Comparison of ENCODE assay signal across 15 mouse cellular contexts in genomic region chr13:25077262-25077661, GRCm38 (mm10). TPM values are rescaled to one million over a fixed set of nuclear protein-coding genes. Genes with fewer than 3 reads are reported as not detected.
DNase-seq lines count a peak whose midpoint lies in the region; ATAC-seq and TF ChIP-seq lines count a peak whose summit lies in the region.
"Had no signal": no experiment of that assay in that cellular context is flagged by ENCODE, and none has a peak within 500 bp of the region (broad histone marks: within the 10 kb centered on the region; RNA-seq: fewer than 3 reads in every experiment).

No protein-coding gene starts in this region.

- no peak overlapping the region for H3K4me2 ChIP-seq in embryonic facial prominence, embryonic 11.5 days (ENCODE audit: low read depth, low read length)
- 0 out of 2 replicates have a peak overlapping the region, but pooled peaks have one; percentile 28 for H3K4me2 ChIP-seq in kidney, postnatal 0 days (ENCODE audit: low read length)
- no peak overlapping the region for H3K4me2 ChIP-seq in hindbrain, embryonic 14.5 days (replicated peaks)
- no peak overlapping the region for H3K4me2 ChIP-seq in neural tube, embryonic 11.5 days (ENCODE audit: low read depth)
- H3K4me2 ChIP-seq: embryonic facial prominence, embryonic 15.5 days; heart, embryonic 15.5 days; lung, embryonic 14.5 days had no signal

- no peaks in the 10 kb centered on the region for H3K9me3 ChIP-seq in embryonic facial prominence, embryonic 11.5 days (replicated peaks; ENCODE audit: control insufficient read depth, low read length)
- no peaks in the 10 kb centered on the region for H3K9me3 ChIP-seq in embryonic facial prominence, embryonic 10.5 days
- no peaks in the 10 kb centered on the region for H3K9me3 ChIP-seq in kidney, postnatal 0 days (replicated peaks; ENCODE audit: low read length)
- H3K9me3 ChIP-seq in hindbrain, embryonic 14.5 days (ENCODE audit: control insufficient read depth, low read length) = no peaks in the 10 kb centered on the region
- H3K9me3 ChIP-seq in neural tube, embryonic 11.5 days (ENCODE audit: control insufficient read depth, low read length) = no peaks in the 10 kb centered on the region
- H3K9me3 ChIP-seq: embryonic facial prominence, embryonic 15.5 days; heart, embryonic 15.5 days had no signal

- no peak for ATAC-seq in embryonic facial prominence, embryonic 11.5 days (replicated peaks; ENCODE audit: insufficient number of reproducible peaks, low FRiP score, low TSS enrichment, low read depth)
- peak; percentile 45 for ATAC-seq in kidney, postnatal 0 days (replicated peaks; ENCODE audit: low FRiP score, low read depth)
- no peak for ATAC-seq in hindbrain, embryonic 14.5 days (ENCODE audit: low FRiP score)
- no peak for ATAC-seq in neural tube, embryonic 11.5 days (ENCODE audit: insufficient read depth, low FRiP score, low TSS enrichment)

- peak; percentile 15 for DNase-seq in embryonic facial prominence, embryonic 11.5 days (ENCODE audit: low spot score)
- no peak for DNase-seq in embryonic facial prominence, embryonic 10.5 days (ENCODE audit: low spot score)
- peak; percentile 81 for DNase-seq in kidney, postnatal 0 days (ENCODE audit: low spot score)
- DNase-seq in kidney, postnatal 10 days = no peak
- peak; percentile 46 for DNase-seq in hindbrain, embryonic 14.5 days (ENCODE audit: low spot score)
- DNase-seq in neural tube, embryonic 11.5 days (ENCODE audit: low spot score) = peak; percentile 34
- no peak for DNase-seq in left cerebral cortex, adult 9 months (ENCODE audit: low spot score in 2 of 2)
- DNase-seq in thymus, postnatal 36 days = no peak
- DNase-seq: cerebellum, adult 9-10 months; gastrocnemius, postnatal 36 days; liver; lung, embryonic 14.5 days; thymus, adult 2 months had no signal

- no peak overlapping the region for H3K9ac ChIP-seq in embryonic facial prominence, embryonic 11.5 days (replicated peaks; ENCODE audit: low read length)
- no peak overlapping the region for H3K9ac ChIP-seq in kidney, postnatal 0 days (ENCODE audit: low read depth, low read length)
- no peak overlapping the region for H3K9ac ChIP-seq in hindbrain, embryonic 14.5 days
- no peak overlapping the region for H3K9ac ChIP-seq in neural tube, embryonic 11.5 days (ENCODE audit: low read length)
- H3K9ac ChIP-seq: embryonic facial prominence, embryonic 15.5 days; heart, embryonic 15.5 days; lung, embryonic 14.5 days had no signal

- no peak overlapping the region for H3K4me3 ChIP-seq in embryonic facial prominence, embryonic 11.5 days (ENCODE audit: low read depth, low read length)
- H3K4me3 ChIP-seq in embryonic facial prominence, embryonic 10.5 days = no peak overlapping the region
- no peak overlapping the region for H3K4me3 ChIP-seq in kidney, postnatal 0 days (replicated peaks; ENCODE audit: low read depth, low read length)
- H3K4me3 ChIP-seq in hindbrain, embryonic 14.5 days (replicated peaks; ENCODE audit: low read length) = no peak overlapping the region
- no peak overlapping the region for H3K4me3 ChIP-seq in neural tube, embryonic 11.5 days (ENCODE audit: low read depth, low read length)
- H3K4me3 ChIP-seq: embryonic facial prominence, embryonic 15.5 days; heart, embryonic 15.5 days had no signal

- H3K4me1 ChIP-seq in embryonic facial prominence, embryonic 11.5 days (ENCODE audit: control insufficient read depth, insufficient read depth, low read length) = no peaks in the 10 kb centered on the region
- peaks cover 8% of the 10 kb centered on the region for H3K4me1 ChIP-seq in embryonic facial prominence, embryonic 10.5 days
- peaks cover 17% of the 10 kb centered on the region for H3K4me1 ChIP-seq in kidney, postnatal 0 days (replicated peaks; ENCODE audit: insufficient read depth, low read length)
- H3K4me1 ChIP-seq in hindbrain, embryonic 14.5 days (replicated peaks; ENCODE audit: control insufficient read depth, insufficient read depth, low read length) = no peaks in the 10 kb centered on the region
- peaks cover 6% of the 10 kb centered on the region for H3K4me1 ChIP-seq in neural tube, embryonic 11.5 days (ENCODE audit: control insufficient read depth, insufficient read depth, low read length)
- H3K4me1 ChIP-seq: embryonic facial prominence, embryonic 15.5 days; heart, embryonic 15.5 days had no signal

- no peak for TF ChIP-seq CTCF in kidney, postnatal 0 days (IDR thresholded peaks at IDR 0.05; ENCODE audit: low read depth)

- H3K27me3 ChIP-seq in embryonic facial prominence, embryonic 11.5 days (ENCODE audit: control insufficient read depth, insufficient read depth, low read length) = no peaks in the 10 kb centered on the region
- peaks cover 24% of the 10 kb centered on the region for H3K27me3 ChIP-seq in embryonic facial prominence, embryonic 10.5 days (replicated peaks; ENCODE audit: low read depth, poor library complexity, severe bottlenecking)
- H3K27me3 ChIP-seq in kidney, postnatal 0 days (ENCODE audit: insufficient read depth, low read length) = no peaks in the 10 kb centered on the region
- no peaks in the 10 kb centered on the region for H3K27me3 ChIP-seq in hindbrain, embryonic 14.5 days (ENCODE audit: control insufficient read depth, insufficient read depth, low read length)
- H3K27me3 ChIP-seq in neural tube, embryonic 11.5 days (ENCODE audit: control insufficient read depth, insufficient read depth, low read length) = no peaks in the 10 kb centered on the region
- H3K27me3 ChIP-seq: embryonic facial prominence, embryonic 15.5 days; heart, embryonic 15.5 days had no signal

- H3K27ac ChIP-seq in embryonic facial prominence, embryonic 11.5 days (replicated peaks; ENCODE audit: low read depth, low read length) = no peak overlapping the region
- H3K27ac ChIP-seq in embryonic facial prominence, embryonic 10.5 days (replicated peaks) = no peak overlapping the region
- peak overlapping the region; percentile 19; the same call in 1 of the 2 replicates for H3K27ac ChIP-seq in kidney, postnatal 0 days
- H3K27ac ChIP-seq in hindbrain, embryonic 14.5 days = no peak overlapping the region
- H3K27ac ChIP-seq in neural tube, embryonic 11.5 days (ENCODE audit: low read depth, low read length) = no peak overlapping the region
- H3K27ac ChIP-seq: embryonic facial prominence, embryonic 15.5 days; heart, embryonic 15.5 days had no signal

- no peaks in the 10 kb centered on the region for H3K36me3 ChIP-seq in embryonic facial prominence, embryonic 11.5 days (replicated peaks; ENCODE audit: control insufficient read depth, insufficient read depth, low read depth, low read length)
- H3K36me3 ChIP-seq in embryonic facial prominence, embryonic 10.5 days (replicated peaks) = no peaks in the 10 kb centered on the region
- no peaks in the 10 kb centered on the region for H3K36me3 ChIP-seq in kidney, postnatal 0 days (ENCODE audit: insufficient read depth, low read length)
- H3K36me3 ChIP-seq in hindbrain, embryonic 14.5 days (replicated peaks; ENCODE audit: control insufficient read depth, insufficient read depth) = no peaks in the 10 kb centered on the region
- H3K36me3 ChIP-seq in neural tube, embryonic 11.5 days (ENCODE audit: control insufficient read depth, insufficient read depth, low read length) = no peaks in the 10 kb centered on the region
- H3K36me3 ChIP-seq: embryonic facial prominence, embryonic 15.5 days; heart, embryonic 15.5 days had no signal

- 35% methylated on average over 7 of the region's 7 CpGs for WGBS in embryonic facial prominence, embryonic 11.5 days
- WGBS in embryonic facial prominence, embryonic 10.5 days = 33% methylated on average over 7 of the region's 7 CpGs
- 3% methylated on average over 7 of the region's 7 CpGs for WGBS in kidney, postnatal 0 days
- 15% methylated on average over 7 of the region's 7 CpGs for WGBS in hindbrain, embryonic 14.5 days
- under 1% methylated on average over 7 of the region's 7 CpGs for WGBS in neural tube, embryonic 11.5 days

RNA-seq across cellular contexts. Expression of gene Dcdc2a, which starts 21.5 kb away (rescaled TPM):
- 1.7 and 1.9 TPM in 2 replicates for polyA plus RNA-seq in embryonic facial prominence, embryonic 11.5 days (2014; fragmentation: Nextera tagmentation; extraction: Ambion mirVana)
- polyA plus RNA-seq in embryonic facial prominence, embryonic 10.5 days (2016; fragmentation: Nextera tagmentation; extraction: Ambion mirVana) = 2.4 and 3.5 TPM in 2 replicates
- polyA plus RNA-seq in kidney, postnatal 0 days (2015; fragmentation: Nextera tagmentation; extraction: Ambion mirVana) = 73.7 and 88.5 TPM in 2 replicates
- polyA plus RNA-seq in hindbrain, embryonic 14.5 days (2014; fragmentation: Nextera tagmentation; extraction: Ambion mirVana) = 3.9 TPM in 2 replicates
- 3.4 and 4.4 TPM in 2 replicates for polyA plus RNA-seq in neural tube, embryonic 11.5 days (2014; fragmentation: Nextera tagmentation; extraction: Ambion mirVana)

RNA-seq across cellular contexts. Expression of gene Mrs2, which starts 57.1 kb away (rescaled TPM):
- polyA plus RNA-seq in embryonic facial prominence, embryonic 11.5 days (2014; fragmentation: Nextera tagmentation; extraction: Ambion mirVana) = 23.5 and 29.2 TPM in 2 replicates
- polyA plus RNA-seq in embryonic facial prominence, embryonic 10.5 days (2016; fragmentation: Nextera tagmentation; extraction: Ambion mirVana) = 18.2 and 20.2 TPM in 2 replicates
- polyA plus RNA-seq in kidney, postnatal 0 days (2015; fragmentation: Nextera tagmentation; extraction: Ambion mirVana) = 13.7 and 13.8 TPM in 2 replicates
- 26.6 and 28.9 TPM in 2 replicates for polyA plus RNA-seq in hindbrain, embryonic 14.5 days (2014; fragmentation: Nextera tagmentation; extraction: Ambion mirVana)
- 28.1 and 34.1 TPM in 2 replicates for polyA plus RNA-seq in neural tube, embryonic 11.5 days (2014; fragmentation: Nextera tagmentation; extraction: Ambion mirVana)

Comparison
In these comparisons a context has a peak if more than half of its experiments do, and no peak if none do; other contexts are left out.
1. DNase-seq: peak in embryonic facial prominence, embryonic 11.5 days (single experiment), kidney, postnatal 0 days (single experiment), hindbrain, embryonic 14.5 days (single experiment) and neural tube, embryonic 11.5 days (single experiment); none in embryonic facial prominence, embryonic 10.5 days (single experiment), kidney, postnatal 10 days (single experiment), left cerebral cortex, adult 9 months (0 of 2) and thymus, postnatal 36 days (0 of 2).
2. RNA of gene Dcdc2a, which starts 21.5 kb away (polyA plus RNA-seq): 73.7 to 88.5 TPM in kidney, postnatal 0 days; 3.4 to 4.4 TPM in neural tube, embryonic 11.5 days, 3.9 TPM in hindbrain, embryonic 14.5 days, 2.4 to 3.5 TPM in embryonic facial prominence, embryonic 10.5 days and 1.7 to 1.9 TPM in embryonic facial prominence, embryonic 11.5 days; every median in the first group is over 10 times any median in the second.